Mouse (Mus musculus) gastrocnemius, adult 18-20 months (tissue): ENCODE results near the gene Ttc7b. TPM values are rescaled to one million over a fixed set of nuclear protein-coding genes. Genes with fewer than 3 reads are reported as not detected.

ENCODE experiments used
- DNase-seq: peaks from one replicate; pipeline ENCODE4 v3.0.0; 2021; ENCODE audit warnings: low spot score
- total RNA-seq, 2 experiments: library from RNA; stranded (reverse); gene quantifications; 2 replicates each; pipeline ENCODE4 v1.2.3; 2021

The Ttc7b gene
- total RNA-seq, 2 experiments from 2014 or later: 141 to 168 TPM

DNA sequence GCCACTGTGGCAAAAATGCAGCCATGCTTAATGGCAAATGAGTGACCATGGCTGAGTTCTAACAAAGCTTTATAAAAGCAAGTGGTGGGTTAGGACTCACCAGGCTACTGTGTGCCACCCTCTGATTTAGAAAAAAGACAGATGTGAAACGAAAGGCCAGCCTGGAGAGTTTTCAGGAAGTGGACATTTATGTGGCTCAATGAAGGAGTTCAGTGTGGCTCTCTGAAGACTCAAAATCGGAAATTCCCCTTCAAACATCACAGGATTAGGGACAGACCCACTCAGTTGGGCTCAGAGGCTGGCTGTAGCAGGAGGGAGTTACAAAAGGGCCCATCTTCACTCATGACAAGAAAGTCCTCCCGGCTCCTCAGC lies 243.1 kb downstream of the Ttc7b start:
- no peak for DNase-seq

DNA sequence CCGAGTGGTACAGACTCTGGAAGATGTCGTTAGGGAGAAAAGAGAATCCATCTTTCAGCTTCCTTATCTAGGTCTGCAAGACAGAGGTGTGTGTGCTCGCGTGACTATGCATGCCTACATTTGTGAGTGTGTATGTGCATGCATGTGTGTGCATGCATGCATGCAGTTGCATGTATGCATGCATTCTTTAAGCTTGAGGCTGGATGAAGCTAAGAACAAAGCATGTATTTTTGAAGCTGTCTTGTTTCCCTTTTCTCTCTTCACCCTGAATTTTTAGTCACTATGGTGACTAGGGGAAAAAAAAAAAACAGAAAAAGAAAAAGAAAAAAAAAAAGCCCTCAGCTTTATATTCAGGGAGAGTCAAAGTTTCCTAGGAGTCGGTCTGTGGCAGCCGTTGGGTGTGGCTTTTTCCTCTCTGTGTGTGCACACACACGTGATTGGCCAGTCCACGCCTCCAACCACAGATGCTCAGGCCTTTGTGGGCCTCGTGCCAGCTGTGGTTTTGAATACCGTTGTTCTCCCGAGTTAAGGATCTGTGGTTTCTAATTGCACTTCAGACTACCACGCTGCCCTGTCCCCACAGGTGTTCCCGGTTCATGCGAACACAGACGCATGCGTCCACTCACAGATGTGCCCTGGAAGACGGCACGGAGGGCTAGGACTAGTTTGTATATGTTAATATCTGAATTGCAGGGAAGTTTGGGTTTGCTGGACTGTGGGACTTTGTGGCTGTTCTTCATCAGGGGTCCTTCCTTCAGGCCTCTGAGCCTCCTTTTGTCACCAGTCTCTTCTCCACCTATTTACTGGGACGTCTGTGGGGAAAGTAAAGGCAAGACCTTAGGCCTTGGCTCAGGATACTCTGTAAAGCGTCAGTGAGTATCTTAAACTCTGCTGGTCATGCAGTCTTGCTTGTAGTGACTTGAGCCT lies 243.8 kb downstream of the Ttc7b start:
- DNase-seq: peak; percentile 80

DNA sequence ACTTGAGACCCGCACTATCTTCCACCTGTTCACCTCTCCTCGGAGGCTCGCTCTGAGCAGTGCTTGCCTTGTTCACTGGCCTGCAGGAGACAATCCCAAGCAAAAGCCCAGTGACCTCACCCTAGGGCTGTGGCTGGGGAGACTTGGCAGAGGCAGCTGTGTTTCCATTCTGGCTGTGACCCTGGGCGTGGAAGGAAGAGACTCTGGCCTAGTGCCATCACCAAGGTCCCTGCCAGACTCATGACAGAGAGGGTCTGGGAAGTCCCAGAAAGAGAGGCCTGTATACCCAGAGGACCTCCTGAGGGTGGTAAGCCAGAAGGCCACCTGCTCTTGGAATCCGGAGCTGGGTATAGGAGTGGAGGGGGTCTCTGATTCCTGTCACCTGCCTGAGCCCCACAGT lies 244.8 kb downstream of the Ttc7b start:
- DNase-seq: peak; percentile 92

DNA sequence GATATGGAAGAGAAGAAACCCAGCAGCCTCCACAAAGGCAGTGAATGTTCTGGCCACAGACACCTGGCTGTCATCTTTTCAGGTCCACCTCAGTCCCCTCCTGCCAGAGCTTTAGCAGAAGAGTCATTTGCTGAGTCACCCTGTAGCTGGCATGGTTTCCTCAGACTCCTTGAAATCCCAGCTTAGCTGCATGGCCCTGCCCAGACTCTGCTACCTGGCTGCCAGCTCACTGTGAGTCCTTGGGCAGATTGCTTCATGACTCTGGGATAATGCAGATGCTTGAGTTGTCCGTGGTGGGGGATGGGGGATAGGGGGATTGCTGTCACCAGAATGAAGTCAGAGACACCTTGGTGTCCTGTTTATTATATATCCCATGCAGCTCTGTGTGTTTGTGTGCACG lies 247.6 kb downstream of the Ttc7b start:
- peak; percentile 36 for DNase-seq

DNA sequence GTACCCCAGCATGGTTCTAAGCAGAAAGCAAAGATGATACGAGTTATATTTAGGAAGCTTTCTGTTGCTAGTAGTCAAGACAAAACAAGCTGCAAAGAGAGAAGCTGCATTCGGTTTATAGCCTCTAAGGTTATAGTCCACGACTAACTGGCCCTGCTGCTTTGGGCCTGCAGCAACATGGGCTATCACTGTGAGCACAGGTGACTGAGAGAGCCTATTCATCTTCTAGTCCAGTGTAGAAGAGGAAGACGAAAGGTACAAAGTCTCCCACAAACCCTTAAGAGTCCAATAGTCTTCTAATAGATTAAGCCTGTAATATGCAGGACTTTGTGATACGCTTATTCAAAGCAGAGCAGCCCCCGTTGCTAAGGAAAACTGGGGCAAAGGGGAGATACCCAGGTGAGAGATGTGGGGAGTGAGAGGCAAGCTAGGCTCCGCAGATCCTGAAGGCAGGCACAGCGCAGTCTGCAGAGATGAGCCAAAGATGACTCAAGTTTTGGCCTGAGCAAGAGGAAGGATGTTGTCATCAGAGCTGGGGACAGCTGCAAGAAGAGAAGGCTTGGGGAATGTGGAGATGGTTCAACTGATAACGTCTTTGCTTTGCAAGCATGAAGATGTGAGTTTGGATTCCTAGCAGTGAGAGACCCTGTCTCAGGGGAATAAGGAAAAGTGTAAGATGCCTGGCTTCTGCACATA lies 250.5 kb downstream of the Ttc7b start:
- peak; percentile 64 for DNase-seq

DNA sequence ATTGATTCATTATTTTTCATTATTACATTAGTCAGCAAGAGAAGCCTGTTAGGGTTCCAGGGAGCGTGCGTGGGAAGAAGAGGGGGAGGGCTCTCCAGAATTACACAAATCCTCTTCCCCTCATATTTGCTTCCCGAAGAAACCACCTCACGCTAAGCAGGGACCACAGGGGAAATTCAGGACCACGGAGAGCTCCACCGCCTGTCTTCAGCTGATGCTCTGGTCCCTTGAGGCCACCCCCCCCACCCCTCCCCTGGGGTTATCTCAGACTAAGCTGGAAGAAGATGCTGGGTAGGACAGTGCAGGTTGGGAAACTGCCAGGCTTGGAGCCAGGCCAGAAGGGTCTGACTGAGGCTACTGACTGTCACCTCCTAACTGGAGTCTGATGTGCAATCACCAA lies 252.6 kb downstream of the Ttc7b start:
- no peak for DNase-seq

DNA sequence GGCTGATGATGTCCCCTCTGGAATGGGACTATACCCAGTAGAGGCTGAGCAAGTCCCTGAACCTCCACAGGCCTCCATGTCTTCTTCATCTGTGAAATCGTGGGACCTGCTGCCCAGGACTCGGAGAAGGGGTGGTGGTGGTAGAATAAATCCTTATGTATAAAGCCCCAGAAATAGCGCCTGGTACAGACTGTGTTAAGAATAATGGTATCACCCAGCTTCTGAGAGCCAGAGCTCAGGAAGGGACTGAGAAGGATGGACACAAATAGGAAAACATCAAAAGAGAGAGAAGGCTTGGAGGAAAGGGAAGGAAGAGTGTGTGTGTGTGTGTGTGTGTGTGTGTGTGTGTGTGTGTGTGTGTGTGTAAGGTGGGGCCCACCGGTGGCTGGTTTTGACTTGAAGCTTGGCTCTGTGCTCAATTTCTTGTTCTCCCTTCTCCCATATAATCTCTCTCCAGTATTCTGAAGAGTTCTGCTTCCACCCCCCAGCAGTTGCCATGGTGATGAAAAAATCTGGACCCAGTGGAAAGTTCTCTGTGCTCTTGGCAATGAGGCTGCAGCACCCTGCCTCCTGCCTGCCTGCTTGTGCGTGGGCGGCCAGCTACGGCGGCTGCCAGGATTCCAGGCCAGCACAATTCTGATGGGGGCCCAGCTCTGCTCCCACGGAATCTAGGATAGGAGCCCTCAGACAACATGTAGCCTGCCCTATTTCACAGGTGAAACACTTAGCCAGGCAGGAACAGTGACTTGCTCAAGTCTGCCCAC lies 254.9 kb downstream of the Ttc7b start:
- peak; percentile 43 for DNase-seq

DNA sequence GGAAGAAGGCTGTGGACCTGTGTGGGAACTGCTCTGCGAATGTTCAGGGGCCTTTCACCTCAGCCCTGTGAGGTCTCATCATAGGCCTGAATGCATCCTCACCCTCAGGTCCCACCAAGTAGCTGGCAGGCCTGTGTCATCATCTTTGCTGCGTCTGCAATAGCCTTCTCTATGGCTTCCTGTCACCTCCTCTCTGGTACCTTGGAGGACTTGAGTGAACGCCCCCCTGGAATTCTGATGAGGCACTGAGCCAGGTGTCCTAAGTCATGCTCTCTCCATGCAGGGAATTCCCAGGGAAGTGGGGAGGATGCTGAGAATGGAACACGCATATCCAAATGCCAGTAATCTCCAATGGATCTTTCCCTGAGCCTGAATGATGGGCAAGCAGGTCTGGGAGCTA lies 255.7 kb downstream of the Ttc7b start:
- no peak for DNase-seq

DNA sequence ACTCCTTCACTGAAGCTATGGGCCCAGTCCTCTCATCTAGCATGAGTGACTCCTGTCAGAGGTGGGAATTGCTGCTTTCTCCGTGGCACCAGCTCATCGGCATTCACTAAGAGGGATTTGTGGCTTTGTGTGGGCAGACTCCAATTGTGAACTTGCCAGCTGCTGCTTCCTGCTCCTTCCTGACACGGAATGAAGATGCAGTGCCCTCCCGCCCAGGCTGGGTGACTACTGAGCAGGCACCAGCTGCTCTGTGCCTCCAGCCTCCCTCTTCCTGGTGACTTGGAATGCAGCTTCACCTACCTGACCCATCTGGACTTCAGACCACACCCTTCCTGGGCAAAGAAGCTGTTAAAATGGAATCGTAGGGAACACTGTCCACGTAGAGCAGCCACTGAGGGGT lies 257.8 kb downstream of the Ttc7b start:
- DNase-seq: no peak

DNA sequence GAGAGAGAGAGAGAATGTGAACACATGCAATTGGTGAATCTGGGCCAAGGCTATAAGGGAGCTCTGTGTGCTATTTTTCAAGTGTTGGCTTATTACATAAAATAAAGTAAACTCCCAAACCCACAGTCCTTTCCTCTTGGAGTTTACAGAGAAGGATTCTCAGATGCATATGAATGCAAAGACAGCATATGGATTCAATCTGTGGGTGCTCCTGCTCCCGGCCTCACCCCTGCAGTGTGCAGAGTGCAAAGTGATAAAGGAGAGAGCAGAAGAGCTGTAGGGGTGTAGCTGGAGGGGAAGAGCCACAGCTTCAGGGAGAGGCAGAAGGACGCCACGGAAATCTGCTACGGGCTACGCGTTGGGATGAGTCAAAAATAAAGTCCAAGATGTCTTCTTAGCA lies 258.9 kb downstream of the Ttc7b start:
- DNase-seq: no peak

DNA sequence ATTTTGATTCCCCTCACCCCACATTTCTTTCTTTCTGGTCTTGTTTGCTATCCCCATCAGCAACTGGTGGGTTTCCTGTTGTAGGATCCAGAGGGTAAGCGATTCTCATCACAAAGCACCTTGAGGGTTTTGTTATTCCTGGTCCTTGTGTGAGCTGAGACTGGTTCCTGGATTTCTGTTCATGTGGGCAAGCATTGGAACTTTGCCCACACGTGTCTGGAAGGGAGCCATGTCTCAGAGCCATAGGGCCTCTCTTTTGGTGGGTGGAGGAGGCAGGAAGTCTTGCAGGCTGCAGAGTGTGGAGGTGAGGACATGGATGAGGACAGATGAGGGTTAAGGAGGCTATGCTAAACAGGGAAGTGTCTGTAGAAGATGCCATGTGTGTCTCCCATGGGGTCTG lies 260.5 kb downstream of the Ttc7b start:
- DNase-seq: no peak

DNA sequence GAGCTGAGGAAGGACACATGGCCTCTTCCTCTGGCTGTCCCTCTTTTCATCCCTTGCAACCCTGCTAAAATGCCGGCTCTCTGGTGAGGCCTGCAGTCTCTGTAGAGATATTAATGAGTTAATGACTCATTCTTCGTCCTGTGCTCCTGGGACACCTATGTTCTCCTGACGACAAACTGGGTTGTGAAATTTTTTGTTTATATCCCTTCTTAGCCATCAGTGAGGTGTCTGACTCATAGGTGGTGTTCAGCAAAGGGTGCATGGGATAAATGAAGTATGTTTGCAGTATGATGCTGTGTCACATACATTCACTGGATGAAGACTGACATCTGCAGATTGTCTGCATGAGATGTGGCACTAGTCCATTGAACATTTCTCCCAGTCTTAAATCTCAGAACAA lies 262.8 kb downstream of the Ttc7b start:
- DNase-seq: no peak

DNA sequence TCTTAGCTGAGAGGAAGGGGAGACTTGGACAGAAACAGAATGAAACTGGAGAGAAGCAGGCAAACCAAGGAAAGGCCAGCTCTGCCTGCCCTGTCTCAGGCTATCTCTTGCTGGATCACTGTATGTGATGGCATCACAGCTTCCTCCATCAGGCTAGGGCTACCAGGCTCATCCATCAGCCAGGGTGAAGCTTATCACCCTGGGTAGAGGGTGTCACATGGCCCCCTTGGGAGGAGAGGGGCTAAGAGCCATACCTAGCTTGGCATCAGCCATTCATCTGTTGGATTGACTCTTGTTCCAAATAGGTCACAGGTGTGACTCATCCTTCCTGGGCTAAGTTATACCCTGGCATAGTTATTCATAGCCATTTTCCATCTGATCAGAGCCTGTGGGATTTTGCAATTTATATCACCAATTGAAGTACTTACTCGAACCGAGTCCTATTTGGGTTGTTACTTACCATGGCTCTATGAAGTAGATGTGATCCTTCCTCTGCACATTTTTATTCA lies 265.1 kb downstream of the Ttc7b start:
- no peak for DNase-seq

DNA sequence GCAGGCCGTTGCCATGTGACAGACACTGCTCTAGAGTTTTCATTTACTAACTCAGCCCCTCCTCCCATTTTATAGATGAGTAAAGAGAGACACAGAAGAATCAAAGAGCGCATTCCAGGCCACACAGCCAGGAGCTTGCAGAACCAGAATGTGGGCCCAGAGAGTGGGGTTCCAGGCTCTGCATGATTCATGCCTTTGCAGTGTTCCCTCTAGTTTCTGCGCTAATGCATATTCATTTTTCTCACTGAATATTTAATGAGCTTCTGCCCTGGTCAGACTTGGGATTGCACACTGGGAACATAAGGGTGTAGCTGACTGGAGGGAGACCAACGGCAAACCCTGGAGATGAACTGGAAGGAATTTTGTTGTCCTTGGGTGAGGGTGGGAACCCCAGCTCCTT lies 266.2 kb downstream of the Ttc7b start:
- no peak for DNase-seq

Other genes starting within 250 kb of the Ttc7b start
- gene Rps6ka5, start 206.2 kb upstream of the Ttc7b start, total RNA-seq: 10 to 100 TPM; 12.0 to 12.2 TPM